Mouse (Mus musculus) heart, embryonic 13.5 days (tissue): ENCODE results near the gene Olfr1145. TPM values are rescaled to one million over a fixed set of nuclear protein-coding genes. Genes with fewer than 3 reads are reported as not detected.

Experiments
- ATAC-seq: fragments of 200-750 bp; cut with Nextera tagmentation; 2 replicates; pipeline ENCODE4 v1.8.0; 2017; ENCODE audit warnings: moderate TSS enrichment; ENCODE audit not compliant: insufficient number of reproducible peaks, low FRiP score, low TSS enrichment; ENCODE audit errors: extremely low read depth
- H3K27ac ChIP-seq: fragments of 300-500 bp; sonication (generic); replicated peaks from 2 replicates; pipeline ENCODE4 v1.5.1; 2015; ENCODE audit warnings: moderate library complexity, mild to moderate bottlenecking, inconsistent platforms
- H3K27me3 ChIP-seq: fragments of 300-500 bp; sonication (generic); replicated peaks from 2 replicates; pipeline ENCODE4 v1.6.1; 2015; ENCODE audit warnings: mild to moderate bottlenecking, inconsistent platforms
- H3K36me3 ChIP-seq: fragments of 300-500 bp; sonication (generic); 2 replicates; pipeline ENCODE4 v1.6.1; 2015; ENCODE audit warnings: mild to moderate bottlenecking, inconsistent platforms
- H3K4me1 ChIP-seq: fragments of 300-500 bp; sonication (generic); 2 replicates; pipeline ENCODE4 v1.6.1; 2015; ENCODE audit warnings: inconsistent platforms
- H3K4me2 ChIP-seq: fragments of 300-500 bp; sonication (generic); 2 replicates; pipeline ENCODE4 v1.6.1; 2015; ENCODE audit warnings: inconsistent platforms, mild to moderate bottlenecking, moderate library complexity
- H3K4me3 ChIP-seq: fragments of 300-500 bp; sonication (generic); 2 replicates; pipeline ENCODE4 v1.5.1; 2015; ENCODE audit warnings: moderate library complexity, mild to moderate bottlenecking, inconsistent platforms
- H3K9ac ChIP-seq: fragments of 300-500 bp; sonication (generic); 2 replicates; pipeline ENCODE4 v1.6.1; 2015; ENCODE audit warnings: inconsistent platforms, mild to moderate bottlenecking, moderate library complexity
- H3K9me3 ChIP-seq: fragments of 300-500 bp; sonication (generic); 2 replicates; pipeline ENCODE4 v1.6.1; 2016; ENCODE audit warnings: inconsistent platforms
- WGBS: fragments of 180-500 bp; shearing (Covaris S2); methylation state at CpG from one replicate; pipeline ENCODE4 v1.1.7; 2015; ENCODE audit warnings: mixed read lengths; 5-methylcytosine and 5-hydroxymethylcytosine counted together
- polyA plus RNA-seq: library from polyadenylated mRNA; unstranded; fragments of >200 nt; fragmentation: Nextera tagmentation; extraction: Ambion mirVana; gene quantifications from 2 replicates; pipeline ENCODE4 v1.2.1, GENCODE M21; 2015

Gene Olfr1145
- polyA plus RNA-seq, result not detected in 2 replicates

DNA sequence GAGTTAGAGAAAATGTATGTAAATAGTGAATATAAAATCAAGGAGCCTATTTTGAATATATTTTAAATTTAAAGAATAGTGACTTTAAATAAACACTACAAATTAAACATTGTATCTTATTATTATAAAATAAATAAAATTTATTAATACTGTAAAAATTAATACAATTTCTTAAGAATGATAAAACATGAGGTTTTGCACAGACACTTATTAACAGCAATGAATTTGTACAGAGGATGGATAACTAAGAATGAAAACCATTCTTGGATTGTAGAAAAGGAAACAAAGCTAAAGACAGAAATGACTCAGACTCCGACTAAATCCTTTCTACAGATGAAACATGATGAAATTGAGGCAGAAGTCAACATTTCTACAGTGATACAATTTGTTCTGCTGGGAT is at the start of gene Olfr1145:
Gene Olfr1145, plus strand, starts transcription at position 301 of the 400 bp plus-strand sequence.
- H3K27ac ChIP-seq, result no peak within 1 kb of the TSS
- H3K27me3 ChIP-seq, result no peaks in the 10 kb centered on the region
- no peak within 1 kb of the TSS for H3K4me2 ChIP-seq
- H3K9ac ChIP-seq, result no peak within 1 kb of the TSS
- no peaks in the 10 kb centered on the region for H3K9me3 ChIP-seq
- 62% methylated on average over 1 of the region's 1 CpGs for WGBS
- H3K36me3 ChIP-seq, result no peaks in the 10 kb centered on the region
- no peaks in the 10 kb centered on the region for H3K4me1 ChIP-seq
- ATAC-seq, result no peak
- no peak within 1 kb of the TSS for H3K4me3 ChIP-seq

- Histone ChIP-seq H3K9ac (no peak overlapping the region), H3K36me3 (no peaks in the 10 kb centered on the region), H3K27ac (no peak overlapping the region), H3K27me3 (no peaks in the 10 kb centered on the region), H3K4me3 (no peak overlapping the region), H3K4me1 (no peaks in the 10 kb centered on the region), H3K9me3 (no peaks in the 10 kb centered on the region), H3K4me2 (no peak overlapping the region)
- ATAC-seq, result no peak
- 36% methylated on average over 1 of the region's 1 CpGs for WGBS
Measured at GRCm38 (mm10) chr2:87776143-87776542, 33.5 kb upstream of the Olfr1145 start.

GRCm38 (mm10) chr2:87779183-87779582 is 30.4 kb upstream of the Olfr1145 start, which contains the start of gene Olfr152:
Gene Olfr152 (plus strand): TSS chr2:87779483.
- Histone ChIP-seq H3K9ac (no peak within 1 kb of the TSS), H3K27ac (no peak within 1 kb of the TSS), H3K4me3 (no peak within 1 kb of the TSS), H3K27me3 (no peaks in the 10 kb centered on the region), H3K9me3 (no peaks in the 10 kb centered on the region), H3K4me2 (no peak within 1 kb of the TSS), H3K4me1 (no peaks in the 10 kb centered on the region), H3K36me3 (no peaks in the 10 kb centered on the region)
- ATAC-seq, result no peak
- WGBS, result 66% methylated on average over 4 of the region's 4 CpGs

- Histone ChIP-seq H3K4me3 (no peak within 1 kb of the TSS), H3K4me1 (no peaks in the 10 kb centered on the region)
Measured at GRCm38 (mm10) chr2:87800292-87800691, 9.3 kb upstream of the Olfr1145 start, which contains the start of gene Olfr1143. Gene Olfr1143 (plus strand): TSS chr2:87800592.

GRCm38 (mm10) chr2:87830233-87830632 is 20.6 kb downstream of the Olfr1145 start, which contains the start of gene Olfr1148:
Gene Olfr1148 (plus strand): TSS chr2:87830533.
- Histone ChIP-seq H3K9ac (no peak within 1 kb of the TSS), H3K9me3 (no peaks in the 10 kb centered on the region), H3K27ac (no peak within 1 kb of the TSS), H3K4me1 (no peaks in the 10 kb centered on the region), H3K36me3 (no peaks in the 10 kb centered on the region), H3K27me3 (no peaks in the 10 kb centered on the region), H3K4me2 (no peak within 1 kb of the TSS), H3K4me3 (no peak within 1 kb of the TSS)
- no peak for ATAC-seq
- 74% methylated on average over 1 of the region's 1 CpGs for WGBS

More at GRCm38 (mm10) chr2:87800292-87800691, 9.3 kb upstream of the Olfr1145 start, which contains the start of gene Olfr1143:
- no peak within 1 kb of the TSS for H3K9ac ChIP-seq
- no peaks in the 10 kb centered on the region for H3K9me3 ChIP-seq
- no peaks in the 10 kb centered on the region for H3K27me3 ChIP-seq
- no peaks in the 10 kb centered on the region for H3K36me3 ChIP-seq
- H3K27ac ChIP-seq, result no peak within 1 kb of the TSS
- no peak within 1 kb of the TSS for H3K4me2 ChIP-seq
- ATAC-seq, result no peak

DNA sequence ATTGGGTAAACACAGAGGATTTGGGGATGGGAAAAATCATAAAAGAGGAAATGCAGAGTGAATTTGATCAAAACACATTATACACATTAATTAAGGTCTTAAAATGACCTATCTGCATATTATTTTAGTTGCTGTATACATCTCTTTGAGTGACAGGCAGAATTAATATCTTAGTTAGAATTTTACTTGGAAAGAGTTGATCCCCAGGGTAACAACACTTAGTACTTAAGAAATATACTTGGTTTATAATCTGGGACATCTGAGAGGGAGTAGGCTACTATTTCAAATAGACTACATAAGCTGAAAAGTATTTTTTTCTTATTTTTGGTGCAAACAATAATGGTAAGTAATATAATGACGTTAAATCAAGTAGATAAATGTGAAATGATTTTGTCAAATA is 34.1 kb downstream of the Olfr1145 start, which contains the start of gene Olfr1150-ps1:
Gene Olfr1150-ps1, plus strand, starts transcription at position 301 of the 400 bp plus-strand sequence.
- H3K4me3 ChIP-seq, result no peak within 1 kb of the TSS
- no peaks in the 10 kb centered on the region for H3K4me1 ChIP-seq
- ATAC-seq, result no peak
- no peak within 1 kb of the TSS for H3K4me2 ChIP-seq
- H3K27me3 ChIP-seq, result no peaks in the 10 kb centered on the region
- H3K36me3 ChIP-seq, result no peaks in the 10 kb centered on the region
- no peak within 1 kb of the TSS for H3K27ac ChIP-seq
- H3K9me3 ChIP-seq, result no peaks in the 10 kb centered on the region
- no peak within 1 kb of the TSS for H3K9ac ChIP-seq
- 62% methylated on average over 1 of the region's 1 CpGs for WGBS

DNA sequence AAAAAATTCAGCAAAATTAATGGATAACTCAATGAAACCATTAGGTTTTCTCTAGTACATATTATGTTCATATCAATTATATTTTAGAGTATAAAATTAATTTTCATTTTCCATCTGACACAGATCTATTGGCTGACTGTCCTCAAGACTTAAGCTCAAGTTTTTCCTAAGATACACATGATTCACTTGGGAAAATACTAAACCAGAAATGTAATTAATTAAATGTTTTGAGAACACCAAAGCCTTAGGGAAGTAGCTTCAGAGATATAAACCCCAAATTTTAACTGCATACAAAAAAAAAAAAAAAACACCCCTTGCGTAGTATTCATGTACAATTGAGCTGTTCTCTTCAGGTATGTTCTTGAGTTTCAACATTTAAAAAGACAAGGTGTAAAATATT is 45.9 kb downstream of the Olfr1145 start, which contains the start of gene Olfr1151:
Gene Olfr1151, plus strand, starts transcription at position 301 of the 400 bp plus-strand sequence.
- no peak within 1 kb of the TSS for H3K9ac ChIP-seq
- H3K4me2 ChIP-seq, result no peak within 1 kb of the TSS
- no peaks in the 10 kb centered on the region for H3K4me1 ChIP-seq
- no peak for ATAC-seq
- no peaks in the 10 kb centered on the region for H3K36me3 ChIP-seq
- H3K27ac ChIP-seq, result no peak within 1 kb of the TSS
- 77% methylated on average over 1 of the region's 1 CpGs for WGBS
- no peak within 1 kb of the TSS for H3K4me3 ChIP-seq
- peaks cover 3% of the 10 kb centered on the region; the same call in 1 of the 2 replicates for H3K9me3 ChIP-seq
- no peaks in the 10 kb centered on the region for H3K27me3 ChIP-seq

Other genes starting within 250 kb of the Olfr1145 start
- not detected in 2 replicates for gene Olfr1129, start 235.9 kb upstream of the Olfr1145 start, polyA plus RNA-seq
- gene Olfr1130, start 203.6 kb upstream of the Olfr1145 start, polyA plus RNA-seq, result not detected in 2 replicates
- gene Olfr1131, start 182.7 kb upstream of the Olfr1145 start, polyA plus RNA-seq, result not detected in 2 replicates
- gene Olfr1132, start 172.3 kb upstream of the Olfr1145 start, polyA plus RNA-seq, result not detected in 2 replicates
- gene Olfr1133, start 162.4 kb upstream of the Olfr1145 start, polyA plus RNA-seq, result not detected in 2 replicates
- not detected in 2 replicates for gene Olfr1134, start 151.4 kb upstream of the Olfr1145 start, polyA plus RNA-seq
- gene Olfr1135, start 136.2 kb upstream of the Olfr1145 start, polyA plus RNA-seq, result not detected in 2 replicates
- not detected in 2 replicates for gene Olfr1136, start 115.9 kb upstream of the Olfr1145 start, polyA plus RNA-seq
- gene Olfr1137, start 96.6 kb upstream of the Olfr1145 start, polyA plus RNA-seq, result not detected in 2 replicates
- gene Olfr1138, start 69.8 kb upstream of the Olfr1145 start, polyA plus RNA-seq, result not detected in 2 replicates
- gene Olfr1140, start 66.1 kb upstream of the Olfr1145 start, polyA plus RNA-seq, result not detected in 2 replicates
- not detected in 2 replicates for gene Olfr1141, start 55.8 kb upstream of the Olfr1145 start, polyA plus RNA-seq
- gene Olfr152, start 30.3 kb upstream of the Olfr1145 start, polyA plus RNA-seq, result not detected in 2 replicates
- not detected in 2 replicates for gene Olfr1143, start 9.2 kb upstream of the Olfr1145 start, polyA plus RNA-seq
- not detected in 2 replicates for gene Olfr1148, start 20.7 kb downstream of the Olfr1145 start, polyA plus RNA-seq
- not detected in 2 replicates for gene Olfr1150-ps1, start 34.2 kb downstream of the Olfr1145 start, polyA plus RNA-seq
- not detected in 2 replicates for gene Olfr1151, start 46.0 kb downstream of the Olfr1145 start, polyA plus RNA-seq
- not detected in 2 replicates for gene Olfr1152, start 56.7 kb downstream of the Olfr1145 start, polyA plus RNA-seq
- not detected in 2 replicates for gene Olfr1153, start 85.1 kb downstream of the Olfr1145 start, polyA plus RNA-seq
- not detected in 2 replicates for gene Olfr1154, start 95.3 kb downstream of the Olfr1145 start, polyA plus RNA-seq
- not detected in 2 replicates for gene Olfr1155, start 135.3 kb downstream of the Olfr1145 start, polyA plus RNA-seq
- gene Olfr1156, start 143.3 kb downstream of the Olfr1145 start, polyA plus RNA-seq, result not detected in 2 replicates
- gene Olfr1157, start 158.5 kb downstream of the Olfr1145 start, polyA plus RNA-seq, result not detected in 2 replicates
- not detected in 2 replicates for gene Olfr74, start 164.8 kb downstream of the Olfr1145 start, polyA plus RNA-seq
- not detected in 2 replicates for gene Olfr1158, start 180.3 kb downstream of the Olfr1145 start, polyA plus RNA-seq
- not detected in 2 replicates for gene Olfr1160, start 198.4 kb downstream of the Olfr1145 start, polyA plus RNA-seq
- not detected in 2 replicates for gene Olfr1161, start 213.0 kb downstream of the Olfr1145 start, polyA plus RNA-seq
- gene Olfr73, start 227.9 kb downstream of the Olfr1145 start, polyA plus RNA-seq, result not detected in 2 replicates
- not detected in 2 replicates for gene Olfr1162, start 241.3 kb downstream of the Olfr1145 start, polyA plus RNA-seq